Mouse (Mus musculus) kidney, postnatal 25 days (tissue): ENCODE data around the gene Ankrd66.
"Not testable (repeated sequence)": the region's sequence is repeated elsewhere in the genome, so short reads cannot be mapped to it uniquely, and the experiment has no call there.

Source experiments
- DNase-seq, 2 experiments: peaks; one replicate each; pipeline ENCODE4 v3.0.0; 2021; ENCODE audit warnings: mixed read lengths in 2 of 2

Ankrd66 gene

DNA sequence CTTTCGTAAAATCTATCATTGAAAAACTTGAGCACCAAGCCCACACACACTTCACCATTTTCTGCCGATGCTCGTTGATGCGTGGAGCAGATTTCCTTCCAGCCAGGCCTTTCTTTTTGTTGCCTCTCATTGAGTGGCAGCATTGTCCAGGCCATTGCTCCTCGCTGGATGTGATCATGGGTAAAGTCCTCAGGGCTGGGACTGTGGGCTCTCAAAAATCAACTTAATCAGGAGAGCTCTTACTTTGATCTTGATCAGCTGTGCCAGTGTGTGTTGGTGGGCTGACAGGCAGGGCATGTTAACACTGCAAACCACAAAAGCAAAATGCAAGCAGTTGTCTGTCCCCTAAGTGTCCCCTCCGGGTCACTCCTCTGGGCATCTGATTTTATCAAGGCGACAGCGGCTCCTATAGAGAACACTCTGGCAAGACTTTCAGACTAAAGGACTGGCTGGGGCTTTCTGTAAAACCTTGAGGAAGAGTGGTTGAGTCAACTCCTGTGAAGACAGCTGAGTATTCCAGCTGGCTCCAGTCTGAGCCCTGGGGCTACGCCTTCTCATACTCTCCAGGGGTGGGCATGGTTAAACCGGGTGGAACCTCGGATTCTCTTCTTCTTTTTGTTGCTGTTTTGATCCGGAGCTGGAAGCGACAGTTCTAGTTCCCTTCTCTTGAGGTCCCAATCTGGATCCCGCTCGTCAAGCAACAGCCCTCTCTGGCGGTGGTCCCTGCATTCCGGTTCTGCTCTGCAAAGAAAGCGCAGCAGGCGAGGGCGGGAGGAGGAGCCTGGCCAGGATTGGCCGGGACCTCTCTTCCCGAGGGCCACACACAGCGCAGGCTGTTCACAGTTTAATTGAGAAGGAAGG lies 8.8 kb downstream of the Ankrd66 start:
- DNase-seq, result peak; percentile 57 to 72

DNA sequence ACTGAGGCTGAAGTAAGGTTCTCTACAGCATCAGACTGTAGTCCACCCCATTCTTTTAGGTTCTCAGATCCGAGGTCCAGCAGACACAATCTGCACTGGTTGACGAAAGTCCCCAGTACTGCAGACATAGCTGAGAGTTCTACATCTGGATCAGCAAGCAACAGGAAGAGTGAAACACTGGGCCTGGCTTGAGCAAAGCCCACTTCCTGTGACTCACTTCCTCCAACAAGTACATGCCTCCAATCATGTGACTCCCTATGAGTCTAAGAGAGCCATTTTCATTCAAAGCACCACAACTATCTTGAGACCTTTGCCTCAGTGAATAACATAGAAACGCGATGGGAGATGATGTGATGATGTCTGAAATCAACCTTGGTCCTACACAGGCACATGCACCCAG lies 12.2 kb downstream of the Ankrd66 start:
- no peak for DNase-seq

DNA sequence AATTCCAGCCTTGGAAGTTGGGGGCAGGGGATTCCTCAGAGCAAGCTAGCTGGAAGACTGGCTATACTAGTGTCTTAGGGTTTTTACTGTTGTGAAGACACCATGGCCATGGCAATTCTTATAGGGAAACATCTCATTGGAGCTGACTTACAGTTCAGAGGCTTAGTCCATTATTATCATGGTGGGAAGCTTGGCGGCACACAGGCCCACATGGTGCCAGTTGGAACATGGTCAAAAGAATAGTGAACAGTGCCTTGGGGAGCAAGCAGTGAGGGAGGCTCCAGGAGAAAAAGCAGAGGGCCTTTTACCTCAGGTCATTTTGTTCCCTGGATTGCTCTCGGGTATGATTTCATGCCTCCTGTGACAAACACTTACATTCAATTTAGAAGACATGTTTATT lies 12.9 kb downstream of the Ankrd66 start:
- DNase-seq, result no peak

DNA sequence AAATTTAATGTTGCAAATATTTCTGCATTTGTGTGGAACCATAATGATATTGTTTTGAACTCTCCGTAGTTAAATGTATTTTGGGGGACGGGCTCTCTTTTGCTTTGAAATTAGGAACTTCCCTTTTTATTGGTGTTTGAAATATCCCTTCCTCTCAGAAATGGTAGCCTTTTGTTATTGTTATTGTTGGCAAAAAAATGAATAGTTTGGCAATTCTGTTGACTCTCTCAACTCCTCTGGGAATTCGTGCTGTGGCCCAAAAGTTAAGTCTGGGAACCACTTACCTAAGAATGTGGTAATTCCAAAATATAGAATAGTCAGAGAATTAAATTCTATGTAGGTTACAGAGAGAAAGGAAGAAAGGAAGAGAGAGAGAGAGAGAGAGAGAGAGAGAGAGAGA lies 23.3 kb downstream of the Ankrd66 start:
- no peak for DNase-seq

DNA sequence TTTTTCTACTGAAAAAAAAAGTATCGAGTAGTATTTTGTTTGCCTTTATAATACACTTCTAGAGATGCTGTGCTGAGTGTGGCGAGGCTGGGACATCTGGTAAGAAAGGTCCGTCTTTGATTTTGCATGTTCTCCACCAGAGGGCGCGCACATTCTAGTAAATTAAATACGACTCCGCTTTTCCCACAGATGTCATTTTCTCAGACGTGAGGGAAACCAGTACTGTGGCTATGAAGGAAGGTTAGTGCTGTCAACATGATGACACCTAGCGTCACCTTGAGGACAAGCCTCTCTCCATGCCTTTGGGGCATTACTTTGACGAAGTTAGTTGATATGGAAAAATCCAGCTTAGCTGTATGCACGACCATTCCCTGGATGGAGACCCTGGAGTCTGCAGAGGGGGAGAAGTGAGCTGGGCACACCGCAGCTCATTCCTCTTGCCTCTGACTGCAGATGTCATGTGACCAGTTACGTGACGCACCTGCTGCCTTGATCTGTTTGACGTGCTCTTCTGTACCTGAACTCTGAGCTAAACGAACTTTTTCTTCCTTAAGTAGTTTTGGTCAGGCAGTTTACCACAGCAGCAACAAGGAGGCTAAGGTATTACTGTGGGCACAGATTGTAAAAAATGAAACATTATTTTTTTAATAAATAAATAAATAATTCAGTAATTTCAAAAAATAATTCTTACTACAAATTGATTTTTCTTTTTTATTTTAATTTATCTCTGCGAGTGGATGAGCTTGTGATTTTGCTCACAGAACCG lies 24.6 kb downstream of the Ankrd66 start:
- peak; percentile 73 to 76 for DNase-seq

DNA sequence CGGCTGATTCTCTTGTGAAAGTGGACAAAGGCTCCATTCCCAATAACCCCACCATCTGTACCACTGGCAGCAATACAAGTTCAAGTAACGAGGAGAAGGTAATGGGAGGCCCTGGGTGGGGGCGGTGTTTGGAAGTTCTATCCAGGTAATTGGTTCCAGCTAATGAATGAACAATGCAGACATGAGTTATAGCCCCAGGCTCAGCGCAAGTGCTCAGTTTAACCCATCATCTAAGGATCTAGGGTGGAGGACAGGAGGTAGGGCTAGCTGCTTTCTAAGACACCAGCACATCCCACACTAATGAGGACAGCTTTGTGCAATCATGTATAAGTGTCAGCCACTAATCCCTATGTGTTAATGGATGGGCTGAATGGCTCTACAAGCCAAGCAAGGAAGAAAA lies 32.7 kb downstream of the Ankrd66 start:
- DNase-seq, result no peak

DNA sequence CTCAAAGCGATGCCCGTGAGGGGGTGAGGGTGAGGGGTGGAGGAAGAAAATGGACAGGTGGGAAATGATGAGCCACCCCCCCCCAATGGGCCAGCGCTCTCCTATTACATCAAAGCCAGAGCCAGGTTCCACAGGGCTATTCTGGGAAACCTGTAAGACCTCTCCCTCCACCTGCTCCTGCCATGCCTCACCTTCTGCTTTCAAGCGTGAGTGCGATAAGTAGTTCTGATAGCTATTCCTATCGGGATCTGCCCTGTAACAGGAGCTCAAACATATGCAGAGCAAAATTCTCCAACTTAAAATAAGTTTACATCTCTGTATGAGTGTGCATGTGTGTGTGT lies 38.9 kb downstream of the Ankrd66 start:
- DNase-seq, result peak in 1 of 2 experiments; percentile 42

DNA sequence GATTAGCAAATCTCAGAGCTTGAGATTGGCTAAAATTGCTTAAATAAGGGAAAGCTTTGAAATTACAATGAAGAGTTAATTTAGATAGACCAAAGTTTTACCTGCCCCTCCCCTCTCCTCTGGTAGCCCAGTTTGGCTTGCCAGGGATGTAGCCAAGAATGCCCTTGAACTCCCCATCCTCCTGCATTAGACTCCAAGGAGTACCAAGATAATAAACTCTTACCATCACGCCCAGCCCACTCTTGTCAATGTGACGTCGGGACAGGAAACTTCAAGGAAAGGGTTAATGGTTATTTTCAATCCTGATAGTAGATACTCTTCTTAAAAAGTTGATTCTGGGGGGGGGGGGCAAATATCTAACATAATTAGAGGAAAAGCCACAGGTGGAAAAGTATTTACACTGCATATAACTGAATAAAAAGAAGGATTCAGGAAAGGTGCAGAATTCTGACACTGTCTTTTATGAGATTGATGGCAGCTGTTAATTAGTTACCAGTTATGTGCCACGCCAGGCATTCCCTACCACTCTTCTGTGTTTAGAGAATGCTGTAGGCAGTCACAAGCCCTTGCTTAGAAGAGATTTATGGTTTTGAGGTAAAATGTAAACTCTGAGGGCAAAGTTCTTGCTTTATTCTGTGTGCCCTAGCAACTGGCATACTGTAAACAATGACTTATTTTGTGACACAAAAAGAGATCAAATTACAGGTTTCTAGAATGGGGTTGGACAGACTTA lies 39.4 kb downstream of the Ankrd66 start:
- peak in 1 of 2 experiments; percentile 28 for DNase-seq

DNA sequence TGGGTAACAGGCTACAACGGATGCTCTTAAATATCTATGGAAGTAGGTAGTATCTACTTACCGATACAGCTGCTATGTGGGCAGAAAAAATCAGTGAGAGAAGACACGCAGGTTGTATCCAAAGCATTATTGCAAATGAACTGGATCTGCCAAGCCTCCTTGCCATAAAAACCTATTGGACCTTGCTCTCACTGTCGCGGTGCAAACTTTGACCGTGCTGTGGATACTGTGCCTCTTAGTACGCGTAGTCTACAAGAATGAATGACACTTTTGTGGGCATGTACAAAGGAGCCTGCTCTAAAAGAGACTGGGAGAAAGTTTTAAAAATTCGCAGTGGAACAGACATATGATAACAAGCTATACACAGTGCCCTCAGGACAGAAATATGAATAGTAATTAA lies 40.8 kb downstream of the Ankrd66 start, which contains the start of gene Mep1a:
Gene Mep1a (minus strand): TSS at position 221 of the 400 bp plus-strand sequence.
- DNase-seq, result peak; percentile 71 to 78

DNA sequence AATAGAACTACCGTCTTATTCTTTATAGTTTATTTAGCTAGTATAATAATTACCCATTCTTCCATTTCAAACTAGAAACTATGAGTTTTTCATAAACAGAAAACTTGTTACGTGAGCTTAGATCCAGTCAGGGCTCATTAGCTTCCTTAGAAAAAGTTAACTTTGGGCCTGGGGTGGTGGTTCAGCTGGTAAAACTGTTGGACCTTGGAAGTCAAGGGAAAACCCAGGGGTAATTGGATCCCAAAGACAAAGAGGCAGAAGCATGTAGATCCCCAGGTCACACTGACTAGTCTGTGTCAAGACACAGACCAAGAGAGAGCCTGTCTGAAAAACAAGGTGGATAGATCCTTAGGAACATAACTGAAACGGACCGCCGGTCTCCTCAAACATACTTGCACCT lies 41.8 kb downstream of the Ankrd66 start:
- DNase-seq, result peak; percentile 44 to 57

DNA sequence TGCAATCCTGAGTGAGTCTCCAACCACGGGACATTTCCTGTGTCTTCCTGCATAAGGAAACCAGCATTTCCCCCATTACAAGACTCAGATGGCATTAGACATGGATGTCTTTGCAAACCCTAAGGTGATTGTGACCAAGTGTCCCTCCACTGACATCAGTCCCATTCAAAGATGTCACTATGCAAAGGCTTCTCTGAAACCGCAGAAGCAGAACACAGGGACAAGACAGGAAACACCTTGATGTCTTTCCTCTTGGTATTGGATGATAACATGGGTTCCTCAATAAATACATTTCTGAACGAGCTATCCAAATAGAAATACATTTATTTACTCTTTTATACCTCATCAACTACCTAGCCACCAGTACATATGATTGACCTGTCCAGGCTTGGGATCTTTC lies 42.2 kb downstream of the Ankrd66 start:
- no peak for DNase-seq

DNA sequence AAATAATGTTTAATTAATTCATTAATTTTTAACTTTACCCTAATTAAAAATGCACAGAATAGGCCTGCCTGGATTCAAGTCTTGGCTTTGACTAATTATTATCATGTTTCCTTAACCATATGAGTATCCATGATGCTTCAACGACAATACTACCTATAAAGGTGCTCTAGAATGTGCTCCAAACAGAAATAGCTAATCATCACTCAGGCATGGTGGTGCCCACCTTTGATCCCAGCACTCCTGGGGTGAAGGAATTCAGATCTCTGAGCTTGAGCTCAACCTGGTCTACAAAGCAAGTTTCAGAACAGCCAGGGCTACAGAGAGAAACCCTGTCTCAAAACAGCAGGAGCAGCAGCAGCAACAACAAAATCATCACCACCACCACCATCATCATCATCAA lies 42.9 kb downstream of the Ankrd66 start:
- peak; percentile 46 to 60 for DNase-seq

DNA sequence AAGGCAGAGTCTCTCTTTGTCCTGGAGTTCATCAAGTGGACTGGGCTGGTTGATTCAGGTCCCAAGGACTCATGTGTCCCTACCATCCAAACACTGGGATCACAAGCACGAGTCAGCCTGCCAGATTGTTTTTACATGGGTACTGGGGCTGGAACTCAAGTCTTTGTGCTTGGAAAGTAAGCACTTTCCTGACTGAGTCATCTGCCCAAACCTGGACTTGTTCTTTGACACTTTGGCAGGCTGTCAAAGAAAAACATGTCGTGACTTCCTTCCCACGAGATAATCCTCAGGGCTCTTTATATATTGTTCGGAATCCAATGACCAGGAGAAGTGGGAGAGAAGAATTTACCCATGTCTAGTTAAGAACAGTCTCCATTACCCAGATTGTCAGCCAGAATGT lies 45.9 kb downstream of the Ankrd66 start:
- DNase-seq, result peak in 1 of 2 experiments; percentile 20

DNA sequence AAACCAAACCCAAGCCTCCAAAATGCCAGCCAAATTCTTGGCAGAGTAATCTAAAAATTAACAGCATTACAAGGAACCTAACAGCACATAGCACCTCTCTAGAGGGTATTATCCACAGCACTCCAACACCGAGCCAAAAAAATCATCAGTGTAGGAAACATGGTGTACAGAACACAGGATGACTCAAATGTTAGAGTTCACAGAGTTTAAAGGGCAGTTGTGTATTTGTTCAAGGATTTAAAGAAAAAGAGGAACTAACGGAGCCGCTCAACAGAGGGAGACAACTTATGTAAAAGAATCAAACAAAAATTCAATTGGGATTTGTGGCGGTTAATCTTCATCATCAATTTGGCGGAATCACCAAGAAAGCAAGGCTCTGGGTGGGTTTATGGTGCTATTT lies 47.9 kb downstream of the Ankrd66 start:
- DNase-seq, result no peak

DNA sequence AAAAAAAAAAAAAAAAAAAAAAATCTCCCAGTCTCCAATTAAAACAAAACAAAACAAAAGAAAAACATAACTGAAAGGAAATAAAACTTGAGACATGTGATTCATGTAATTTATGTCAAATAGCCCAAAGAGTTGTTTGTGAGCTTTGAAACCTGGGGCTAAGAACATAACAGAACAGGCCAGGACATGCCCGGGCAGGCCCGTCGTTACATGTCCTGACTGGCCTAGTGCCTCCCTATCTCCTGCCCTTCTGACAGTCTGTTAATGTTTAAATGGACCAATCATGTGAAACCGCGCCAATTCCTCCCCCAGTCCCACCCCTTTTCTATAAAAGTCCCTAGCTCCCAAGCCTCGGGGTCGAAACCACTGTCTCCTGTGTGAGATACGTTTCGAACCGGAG lies 53.1 kb downstream of the Ankrd66 start:
- DNase-seq, result not testable (repeated sequence)

DNA sequence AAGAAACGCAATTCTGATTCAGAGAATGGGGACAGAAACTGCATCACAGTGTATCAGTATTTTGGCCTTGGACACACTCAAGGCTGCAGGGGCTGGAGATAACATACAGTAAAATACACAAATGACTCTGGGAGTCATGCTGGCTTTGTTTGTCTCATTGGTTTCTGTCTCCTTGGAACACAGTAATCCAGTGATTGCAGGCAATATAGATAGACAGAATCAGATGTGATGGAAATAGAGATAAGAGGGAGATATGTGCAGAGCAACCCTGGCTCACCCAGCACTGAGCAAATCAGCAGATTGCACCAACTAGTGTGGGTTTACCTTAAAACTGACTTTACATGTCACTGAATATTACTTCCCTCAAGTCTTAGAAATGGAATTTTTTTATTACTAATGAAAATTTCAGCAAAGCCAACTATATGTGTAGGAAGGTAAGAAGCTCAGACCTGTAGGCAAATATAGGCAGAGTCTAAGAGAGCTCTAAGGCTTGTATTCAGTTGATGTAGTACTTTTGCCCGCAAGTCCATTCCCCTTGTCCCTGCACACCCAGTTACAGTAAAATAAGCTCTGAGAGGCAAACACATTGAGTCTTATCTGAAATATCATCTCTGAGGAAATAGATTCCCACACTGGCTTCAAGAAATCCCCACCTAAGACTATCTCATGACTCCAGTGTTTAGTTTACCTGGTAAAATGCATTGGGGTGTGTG lies 54.8 kb downstream of the Ankrd66 start:
- DNase-seq, result no peak

DNA sequence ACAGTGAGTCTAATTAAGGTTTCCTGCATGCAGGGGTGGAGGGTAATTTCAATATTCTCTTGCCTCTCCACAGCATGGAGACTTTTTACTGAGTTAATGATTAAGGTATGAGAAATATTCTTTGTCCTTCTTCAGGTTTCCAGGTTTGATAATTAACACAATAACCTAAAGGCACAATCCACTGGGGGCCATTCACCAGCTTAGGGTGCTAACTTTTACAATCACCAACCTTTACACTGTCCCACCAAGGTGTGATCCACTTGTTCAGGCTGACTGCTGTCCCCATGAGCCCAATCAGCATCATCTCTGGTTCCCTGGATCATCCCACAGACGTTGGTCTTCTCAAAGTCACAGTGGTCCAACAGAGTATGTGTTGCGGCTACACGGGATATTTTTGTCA lies 57.5 kb downstream of the Ankrd66 start:
- DNase-seq, result peak in 1 of 2 experiments; percentile 44
